Mouse (Mus musculus): ENCODE results near the gene Ahctf1. TPM values are rescaled to one million over a fixed set of nuclear protein-coding genes. Genes with fewer than 3 reads are reported as not detected.
"Not testable (repeated sequence)": the region's sequence is repeated elsewhere in the genome, so short reads cannot be mapped to it uniquely, and the experiment has no call there.

The Ahctf1 gene
- total RNA-seq (2015), result 60.7 and 77.0 TPM in 2 replicates
- 66.6 and 76.2 TPM in 2 replicates for total RNA-seq (2017)

DNA sequence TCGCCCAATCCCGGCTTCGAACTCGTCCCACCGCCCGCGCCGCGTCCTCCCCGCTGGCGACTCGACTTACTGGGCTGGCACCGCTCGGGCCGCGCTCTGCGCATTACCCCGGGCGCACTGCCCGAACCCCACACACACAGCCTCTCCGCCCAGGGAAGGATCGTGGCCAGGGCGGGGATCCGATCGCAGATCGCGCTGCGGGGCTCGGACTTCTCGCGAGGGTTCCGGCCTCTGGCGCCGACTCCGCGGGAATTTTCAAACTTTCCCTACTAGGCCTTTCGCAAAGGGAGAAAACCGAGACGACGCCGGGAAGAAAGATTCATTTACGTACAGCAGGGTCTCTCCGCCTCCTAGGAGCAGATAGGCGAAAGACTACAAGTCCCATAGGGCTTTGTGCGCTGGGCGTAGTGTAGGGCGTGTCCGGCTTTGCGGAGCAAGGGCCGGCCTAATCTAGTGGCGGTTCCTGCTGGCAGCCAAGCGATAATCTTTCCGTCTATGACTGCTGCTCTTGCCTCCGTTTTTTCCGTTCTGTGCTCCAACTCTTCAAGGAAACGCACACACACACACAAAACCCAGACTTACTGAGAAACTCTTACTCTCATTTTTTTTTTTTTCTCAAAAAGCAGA is at the start of gene Ahctf1:
Gene Ahctf1 (minus strand): TSS at position 168 of the 627 bp plus-strand sequence.
- ATAC-seq (replicated peaks; ENCODE audit: poor library complexity), result peak; percentile 81

GRCm38 (mm10) chr1:179847759-179848389 is 44.4 kb upstream of the Ahctf1 start:
- peak; percentile 75 for ATAC-seq (replicated peaks; ENCODE audit: poor library complexity)

DNA sequence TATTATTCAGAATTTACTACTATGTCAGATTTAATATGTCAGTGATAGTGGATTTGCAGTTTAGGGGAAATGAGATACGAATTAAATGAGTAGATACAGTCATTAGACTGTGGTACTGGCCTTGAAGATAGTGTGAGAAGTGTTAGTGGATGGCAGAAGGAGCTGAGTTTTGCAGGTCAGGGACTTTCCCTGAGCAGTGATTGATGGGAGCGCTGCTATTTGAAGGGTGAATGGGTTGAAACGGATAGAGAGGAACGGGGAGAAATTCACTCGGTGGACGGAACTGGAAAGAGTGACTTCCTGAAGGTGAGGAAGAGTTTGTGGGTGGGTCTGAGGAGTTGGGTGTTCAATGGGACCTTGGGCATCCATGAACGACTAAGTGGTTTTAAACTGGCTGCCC is 43.7 kb upstream of the Ahctf1 start:
- ATAC-seq (replicated peaks; ENCODE audit: poor library complexity), result no peak

DNA sequence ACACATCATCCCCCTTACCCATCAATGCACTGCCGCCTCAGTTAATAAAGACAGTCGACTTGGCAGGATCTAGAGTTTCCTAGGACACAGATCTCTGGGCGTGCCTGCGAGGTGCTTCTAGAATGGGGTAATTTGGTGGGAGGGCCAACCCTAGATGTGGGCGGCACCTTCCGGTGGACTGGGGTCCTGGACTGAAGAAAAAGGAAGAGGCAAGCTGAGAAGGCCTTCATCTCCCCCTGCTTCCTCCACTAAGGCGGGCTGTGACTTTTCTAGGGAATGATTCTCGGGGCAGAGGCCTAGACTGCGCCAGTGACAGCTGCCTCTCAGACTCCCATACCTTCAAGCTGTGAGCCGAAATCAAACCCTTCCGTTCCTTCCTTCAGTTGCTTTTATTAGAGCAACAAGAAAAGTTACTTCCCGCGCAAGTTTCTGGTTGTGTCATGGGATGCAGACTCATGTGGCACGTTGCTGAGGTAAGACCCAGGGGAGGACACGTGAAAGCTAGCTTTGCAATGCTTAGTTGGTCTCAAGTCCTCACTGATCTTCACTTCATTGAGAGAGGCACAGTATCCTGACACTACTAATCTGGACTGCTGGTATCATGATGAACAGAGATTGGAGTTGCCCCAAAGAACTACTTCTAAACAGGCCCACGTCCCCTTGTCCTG is 42.5 kb upstream of the Ahctf1 start:
- no peak for ATAC-seq (replicated peaks; ENCODE audit: poor library complexity)

- ATAC-seq (replicated peaks; ENCODE audit: poor library complexity), result peak; percentile 86
These were observed 41.4 kb upstream of the Ahctf1 start for GRCm38 (mm10) chr1:179844894-179845293.

GRCm38 (mm10) chr1:179843981-179844380 is 40.5 kb upstream of the Ahctf1 start:
- ATAC-seq (replicated peaks; ENCODE audit: poor library complexity), result no peak

DNA sequence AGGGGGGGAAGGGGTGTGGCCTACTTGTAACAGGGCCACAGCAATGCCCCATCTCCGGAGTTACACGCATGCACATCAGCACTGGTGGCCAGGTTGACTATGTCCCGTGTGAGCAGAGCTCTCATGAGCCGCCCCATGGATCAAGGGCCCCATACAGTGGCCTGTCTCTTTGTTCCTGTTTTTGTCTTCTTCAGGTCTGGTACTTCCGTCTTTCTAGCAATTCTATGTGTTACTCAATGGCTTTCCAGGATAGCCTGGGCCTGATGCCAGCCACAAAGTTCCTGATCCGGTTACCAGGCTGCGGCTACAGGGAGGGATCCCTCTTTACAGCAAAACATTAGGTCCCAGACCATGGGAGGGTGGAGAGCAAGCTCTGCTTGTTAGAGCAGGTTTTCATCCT is 39.1 kb upstream of the Ahctf1 start:
- peak; percentile 72 for ATAC-seq (replicated peaks; ENCODE audit: poor library complexity)

- ATAC-seq (replicated peaks; ENCODE audit: poor library complexity), result peak; percentile 36
These were observed 33.2 kb upstream of the Ahctf1 start for GRCm38 (mm10) chr1:179836426-179837404.

DNA sequence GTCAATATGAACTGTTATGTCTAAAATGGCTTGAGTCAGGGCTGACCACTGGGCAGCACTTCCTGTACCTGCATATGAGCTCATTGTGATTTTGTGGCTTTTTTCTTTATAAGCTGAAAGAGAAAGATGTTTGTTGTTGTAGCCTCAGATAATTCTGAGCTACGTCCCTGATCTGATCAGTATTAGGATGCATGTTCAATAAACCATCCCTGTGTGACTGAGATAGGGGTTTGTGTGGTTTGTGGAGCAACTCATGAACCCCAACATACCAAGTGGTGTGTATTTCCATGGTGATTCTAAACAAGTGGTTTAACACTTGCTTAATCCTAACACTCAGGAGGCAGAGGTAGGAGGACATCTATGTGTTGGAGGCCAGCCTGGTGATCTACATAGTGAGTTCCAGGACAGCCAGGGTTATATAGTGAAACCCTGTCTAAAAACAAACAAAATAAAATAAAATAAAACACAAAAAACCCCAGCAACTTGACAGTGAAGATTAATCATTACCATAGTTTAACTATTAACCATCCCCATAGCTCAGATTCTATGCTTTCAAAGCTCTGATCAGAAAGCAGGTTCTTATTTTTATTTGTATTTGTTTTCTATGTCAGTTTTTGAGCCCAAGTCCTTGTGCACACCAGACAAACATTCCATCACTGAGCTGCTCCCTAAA is 32.4 kb upstream of the Ahctf1 start:
- peak; percentile 72 for ATAC-seq (replicated peaks; ENCODE audit: poor library complexity)

- no peak for ATAC-seq (replicated peaks; ENCODE audit: poor library complexity)
These were observed 30.1 kb upstream of the Ahctf1 start for GRCm38 (mm10) chr1:179833596-179833995.

GRCm38 (mm10) chr1:179832710-179833240 is 29.3 kb upstream of the Ahctf1 start:
- ATAC-seq (replicated peaks; ENCODE audit: poor library complexity), result peak; percentile 32; the same call in 1 of the 2 replicates

DNA sequence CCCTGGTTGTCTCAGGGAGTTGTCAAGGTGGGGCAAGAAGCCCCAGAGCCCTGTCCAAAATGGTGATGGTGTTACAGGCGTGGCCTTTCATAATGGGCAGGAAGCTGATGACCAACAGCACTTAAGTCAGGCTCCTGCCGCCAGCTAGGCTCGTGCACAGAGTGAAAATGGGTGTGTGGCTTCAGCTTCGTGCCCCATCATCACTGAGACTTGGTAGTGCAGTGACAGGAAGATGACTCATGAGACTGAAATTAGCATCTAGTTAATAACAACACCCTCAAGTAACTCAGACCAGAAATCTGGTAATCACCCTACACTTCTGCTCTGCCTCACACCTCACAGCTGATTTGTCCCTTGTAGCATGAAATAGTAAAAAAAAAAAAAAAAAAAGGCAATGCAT is 25.4 kb upstream of the Ahctf1 start:
- ATAC-seq (replicated peaks; ENCODE audit: poor library complexity), result peak; percentile 26; the same call in 1 of the 2 replicates

DNA sequence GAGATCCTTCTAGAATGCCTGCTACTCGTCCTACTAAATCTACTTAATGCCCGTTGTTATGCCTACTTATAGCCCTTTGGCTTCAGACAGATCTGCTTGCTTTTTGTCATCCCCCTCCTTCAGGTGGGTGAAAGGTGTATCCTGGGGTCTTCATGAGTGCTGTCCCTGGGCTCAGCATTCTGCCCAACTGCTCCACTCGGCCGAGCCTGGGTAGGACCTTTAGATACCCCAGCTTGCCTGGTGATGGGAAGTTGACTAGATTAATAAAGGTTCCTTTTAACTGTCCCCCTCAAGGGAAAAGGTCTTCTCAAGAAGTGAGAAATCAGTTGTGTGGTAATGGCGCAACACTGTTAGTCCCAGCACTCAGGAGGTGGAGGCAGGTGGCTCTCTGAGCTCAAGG is 24.6 kb upstream of the Ahctf1 start:
- no peak for ATAC-seq (replicated peaks; ENCODE audit: poor library complexity)

GRCm38 (mm10) chr1:179824549-179824948 is 21.1 kb upstream of the Ahctf1 start:
- no peak for ATAC-seq (replicated peaks; ENCODE audit: poor library complexity)

- not testable (repeated sequence) for ATAC-seq (replicated peaks; ENCODE audit: poor library complexity)
These were observed 15.2 kb upstream of the Ahctf1 start for GRCm38 (mm10) chr1:179818490-179819278.

- ATAC-seq (replicated peaks; ENCODE audit: poor library complexity), result no peak
These were observed 11.1 kb upstream of the Ahctf1 start for GRCm38 (mm10) chr1:179814616-179815015.

- ATAC-seq (replicated peaks; ENCODE audit: poor library complexity), result peak; percentile 68
These were observed 9.9 kb upstream of the Ahctf1 start for GRCm38 (mm10) chr1:179813385-179813784.

DNA sequence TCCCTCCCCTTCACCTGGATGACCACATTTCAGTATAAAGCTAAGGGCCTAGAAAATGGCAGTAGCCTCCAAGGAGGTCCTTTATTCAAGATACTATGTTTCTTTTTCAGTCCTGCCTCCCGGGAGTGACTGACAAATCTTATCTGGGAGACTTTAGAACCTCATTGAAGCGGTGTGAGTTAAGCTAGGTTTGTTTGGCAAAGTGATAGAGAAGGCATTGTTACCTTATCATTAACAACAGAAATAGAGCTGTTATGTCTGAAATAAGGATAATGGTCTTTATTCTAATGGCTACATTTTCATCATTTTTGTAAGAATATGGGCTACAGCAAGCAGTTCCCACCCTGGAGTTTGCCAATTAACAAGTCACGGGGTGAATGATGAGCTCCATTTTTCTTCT is 4.8 kb upstream of the Ahctf1 start:
- peak; percentile 20 for ATAC-seq (replicated peaks; ENCODE audit: poor library complexity)

- ATAC-seq (replicated peaks; ENCODE audit: poor library complexity), result no peak
These were observed 4.0 kb upstream of the Ahctf1 start for GRCm38 (mm10) chr1:179807468-179807867.
